ENCODE assay signal across 9 mouse cellular contexts in genomic region chr3:87165291-87165881, GRCm38 (mm10). TPM values are rescaled to one million over a fixed set of nuclear protein-coding genes. Genes with fewer than 3 reads are reported as not detected.
DNase-seq lines count a peak whose midpoint lies in the region; ATAC-seq and TF ChIP-seq lines count a peak whose summit lies in the region.
"Had no signal": no experiment of that assay in that cellular context is flagged by ENCODE, and none has a peak within 500 bp of the region (broad histone marks: within the 10 kb centered on the region; RNA-seq: fewer than 3 reads in every experiment).

No protein-coding gene starts in this region.

- 0 out of 2 replicates have a peak overlapping the region, but pooled peaks have one; percentile 9 for H3K9ac ChIP-seq in heart, adult 2 months (ENCODE audit: low read depth, low read length)
- H3K9ac ChIP-seq in midbrain, embryonic 14.5 days (replicated peaks; ENCODE audit: low read length): no peak overlapping the region; the same call in 1 of the 2 replicates

- H3K4me1 ChIP-seq in heart, adult 2 months (ENCODE audit: control insufficient read depth, insufficient read depth, low read length): peaks cover 9% of the 10 kb centered on the region
- peaks cover 89% of the 10 kb centered on the region for H3K4me1 ChIP-seq in hindbrain, embryonic 10.5 days (replicated peaks)
- H3K4me1 ChIP-seq in midbrain, embryonic 14.5 days (ENCODE audit: control insufficient read depth, insufficient read depth, low read length): peaks cover 50% of the 10 kb centered on the region

- no peaks in the 10 kb centered on the region for H3K36me3 ChIP-seq in heart, adult 2 months (ENCODE audit: control insufficient read depth, insufficient read depth, low read length)
- H3K36me3 ChIP-seq in hindbrain, embryonic 10.5 days: peaks cover 59% of the 10 kb centered on the region
- H3K36me3 ChIP-seq in midbrain, embryonic 14.5 days (ENCODE audit: control insufficient read depth, insufficient read depth, low read length): no peaks in the 10 kb centered on the region

- no peak for TF ChIP-seq CTCF in heart, adult 2 months (IDR thresholded peaks at IDR 0.05)

- no peaks in the 10 kb centered on the region for H3K79me2 ChIP-seq in heart, adult 2 months (replicated peaks; ENCODE audit: control insufficient read depth, insufficient read depth, low read length)

- DNase-seq in heart, adult 2 months: peak in 1 of 2 experiments; percentile 22
- DNase-seq in heart, postnatal 14 days: no peak
- peak; percentile 54 for DNase-seq in adipocyte (ENCODE audit: low spot score)
- no peak for DNase-seq in hindbrain, embryonic 10.5 days (ENCODE audit: low spot score)
- peak; percentile 42 for DNase-seq in midbrain, embryonic 14.5 days
- no peak for DNase-seq in cerebellum, postnatal 36 days
- DNase-seq in cerebellum, adult 18-20 months: no peak
- no peak for DNase-seq in left cerebral cortex, postnatal 4 days
- DNase-seq: right cerebral cortex, adult 18-20 months had no signal

- peak overlapping the region; percentile 20; the same call in 1 of the 2 replicates for H3K27ac ChIP-seq in heart, adult 2 months
- peak overlapping the region; percentile 74 for H3K27ac ChIP-seq in hindbrain, embryonic 10.5 days
- H3K27ac ChIP-seq in midbrain, embryonic 14.5 days (replicated peaks; ENCODE audit: low read depth, low read length): peak overlapping the region; percentile 64

- ATAC-seq in midbrain, embryonic 14.5 days (ENCODE audit: low FRiP score, low TSS enrichment): no peak

- peak overlapping the region; percentile 14; the same call in 1 of the 2 replicates for H3K4me2 ChIP-seq in midbrain, embryonic 14.5 days (ENCODE audit: low read length)

- H3K9me3 ChIP-seq in hindbrain, embryonic 10.5 days: no peaks in the 10 kb centered on the region
- H3K9me3 ChIP-seq in midbrain, embryonic 14.5 days (ENCODE audit: control insufficient read depth, low read length): no peaks in the 10 kb centered on the region

- no peak overlapping the region for H3K4me3 ChIP-seq in heart, adult 2 months
- H3K4me3 ChIP-seq in hindbrain, embryonic 10.5 days: no peak overlapping the region
- H3K4me3 ChIP-seq in midbrain, embryonic 14.5 days (replicated peaks; ENCODE audit: low read depth, low read length): no peak overlapping the region

- 68% methylated on average over 8 of the region's 8 CpGs for WGBS in heart, adult 2 months
- WGBS in hindbrain, embryonic 10.5 days: 40% methylated on average over 8 of the region's 8 CpGs
- WGBS in midbrain, embryonic 14.5 days: 26% methylated on average over 8 of the region's 8 CpGs

- TF ChIP-seq POLR2A in heart, adult 2 months (IDR thresholded peaks at IDR 0.05; ENCODE audit: insufficient read depth, low read depth, low read length): no peak

- intact Hi-C loops in heart, adult 2 months (cut with DNase I): no loop called here
- intact Hi-C loops in heart, postnatal 14 days (cut with DNase I): no loop called here
- intact Hi-C loops in left cerebral cortex, postnatal 4 days (cut with DNase I): no loop called here

- no peaks in the 10 kb centered on the region for H3K27me3 ChIP-seq in heart, adult 2 months (ENCODE audit: control insufficient read depth, insufficient read depth, low read length)
- no peaks in the 10 kb centered on the region for H3K27me3 ChIP-seq in hindbrain, embryonic 10.5 days (ENCODE audit: insufficient read depth, poor library complexity, severe bottlenecking)
- H3K27me3 ChIP-seq in midbrain, embryonic 14.5 days (ENCODE audit: control insufficient read depth, insufficient read depth, low read length): no peaks in the 10 kb centered on the region

- no peak for TF ChIP-seq EP300 in heart, adult 2 months (IDR thresholded peaks at IDR 0.05; ENCODE audit: insufficient read depth, low read depth, low read length)

RNA-seq across cellular contexts. Expression of gene Kirrel, which starts 9.2 kb away (rescaled TPM):
- total RNA-seq in heart, adult 2 months (2021): 1 to 10 TPM; 6.2 to 7.5 TPM
- 6.0 and 9.1 TPM in 2 replicates for polyA plus RNA-seq in heart, adult 2 months (2012; rRNA removed)
- total RNA-seq in heart, postnatal 14 days (2021): 1 to 10 TPM; 8.8 to 9.9 TPM
- polyA plus RNA-seq in hindbrain, embryonic 10.5 days (2016; fragmentation: Nextera tagmentation; extraction: Ambion mirVana): 11.7 and 13.0 TPM in 2 replicates
- 5.4 and 5.8 TPM in 2 replicates for polyA plus RNA-seq in midbrain, embryonic 14.5 days (2014; fragmentation: Nextera tagmentation; extraction: Ambion mirVana)
- 1 to 10 TPM; 9.1 to 9.5 TPM for total RNA-seq in left cerebral cortex, postnatal 4 days (2021)

Comparison
In these comparisons a context has a peak if more than half of its experiments do, and no peak if none do; other contexts are left out.
1. DNase-seq: peak in adipocyte (single experiment) and midbrain, embryonic 14.5 days (single experiment); none in heart, postnatal 14 days (0 of 2), hindbrain, embryonic 10.5 days (single experiment), cerebellum, postnatal 36 days (0 of 2), cerebellum, adult 18-20 months (0 of 2) and left cerebral cortex, postnatal 4 days (single experiment).
2. H3K27ac ChIP-seq: peak in every context shown above with its lines; median percentile 74 in hindbrain, embryonic 10.5 days; 64 in midbrain, embryonic 14.5 days; 20 in heart, adult 2 months.